Mouse (Mus musculus) midbrain, embryonic 11.5 days (tissue): Measurements from ENCODE around the gene Fsd1. TPM values are rescaled to one million over a fixed set of nuclear protein-coding genes. Genes with fewer than 3 reads are reported as not detected.

Source experiments
- ATAC-seq: fragments of 200-750 bp; cut with Nextera tagmentation; 2 replicates; pipeline ENCODE4 v1.8.0; 2017; ENCODE audit warnings: moderate TSS enrichment, moderate library complexity; ENCODE audit not compliant: low FRiP score
- DNase-seq: peaks from one replicate; pipeline ENCODE4 v3.0.0; 2015; ENCODE audit warnings: low spot score; ENCODE audit errors: missing footprints
- H3K27ac ChIP-seq: fragments of 300-500 bp; sonication (generic); 2 replicates; pipeline ENCODE4 v1.5.1; 2014; ENCODE audit warnings: low read depth, low read length
- H3K27me3 ChIP-seq: fragments of 300-500 bp; sonication (generic); 2 replicates; pipeline ENCODE4 v1.6.1; 2014; ENCODE audit warnings: mild to moderate bottlenecking, low read length, moderate library complexity, mixed read lengths; ENCODE audit not compliant: control insufficient read depth, insufficient read depth
- H3K36me3 ChIP-seq: fragments of 300-500 bp; sonication (generic); 2 replicates; pipeline ENCODE4 v1.6.1; 2014; ENCODE audit warnings: mild to moderate bottlenecking, low read length, moderate library complexity, mixed read lengths; ENCODE audit not compliant: control insufficient read depth, insufficient read depth
- H3K4me1 ChIP-seq: fragments of 300-500 bp; sonication (generic); 2 replicates; pipeline ENCODE4 v1.6.1; 2014; ENCODE audit warnings: low read length; ENCODE audit not compliant: control insufficient read depth, insufficient read depth
- H3K4me2 ChIP-seq: fragments of 300-500 bp; sonication (generic); 2 replicates; pipeline ENCODE4 v1.6.1; 2014; ENCODE audit warnings: mild to moderate bottlenecking, moderate library complexity
- H3K4me3 ChIP-seq: fragments of 300-500 bp; sonication (generic); 2 replicates; pipeline ENCODE4 v1.5.1; 2014; ENCODE audit warnings: low read depth, low read length
- H3K9ac ChIP-seq: fragments of 300-500 bp; sonication (generic); 2 replicates; pipeline ENCODE4 v1.6.1; 2014; ENCODE audit warnings: low read length
- H3K9me3 ChIP-seq: fragments of 300-500 bp; sonication (generic); 2 replicates; pipeline ENCODE4 v1.6.1; 2016; ENCODE audit warnings: low read length; ENCODE audit not compliant: control insufficient read depth
- WGBS: fragments of 180-500 bp; shearing (Covaris S2); extraction: QIAGEN DNeasy Blood & Tissue Kit; methylation state at CpG from one replicate; pipeline ENCODE4 v1.1.7; 2014; 5-methylcytosine and 5-hydroxymethylcytosine counted together
- polyA plus RNA-seq: library from polyadenylated mRNA; unstranded; fragments of >200 nt; fragmentation: Nextera tagmentation; extraction: Ambion mirVana; gene quantifications from 2 replicates; pipeline ENCODE4 v1.2.1, GENCODE M21; 2014

Fsd1 gene
- polyA plus RNA-seq, 1 experiment from 2014 or later = 61.2 TPM

GRCm38 (mm10) chr17:56010681-56011080 lies 24.4 kb downstream of the Fsd1 start:
- Histone ChIP-seq H3K27ac (no peak overlapping the region), H3K36me3 (peaks cover 10% of the 10 kb centered on the region)
- WGBS = 9% methylated on average over 9 of the region's 9 CpGs

DNA sequence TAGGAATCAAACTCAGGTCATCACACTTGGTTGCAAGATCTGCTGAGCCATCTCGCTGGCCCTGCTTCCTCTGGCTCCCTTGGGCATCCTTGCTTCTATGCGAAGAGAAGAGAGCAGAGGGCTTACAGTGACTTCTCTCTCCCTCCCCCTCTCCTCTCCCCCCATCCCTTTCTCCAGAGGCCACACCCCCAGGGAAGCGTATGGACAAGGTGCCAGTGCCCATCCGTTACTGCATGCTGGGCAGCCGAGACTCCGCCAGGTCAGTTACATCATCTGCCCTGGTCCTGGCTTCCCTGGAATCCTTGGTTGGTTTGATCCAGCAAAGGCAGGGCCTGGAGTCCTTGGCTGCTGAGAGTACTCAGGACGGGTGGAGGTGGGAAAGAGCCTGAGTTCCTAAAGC lies 25.1 kb downstream of the Fsd1 start:
- no peak for DNase-seq
- Histone ChIP-seq H3K4me3 (no peak overlapping the region), H3K9ac (no peak overlapping the region), H3K9me3 (no peaks in the 10 kb centered on the region), H3K36me3 (peaks cover 17% of the 10 kb centered on the region), H3K27me3 (no peaks in the 10 kb centered on the region), H3K27ac (no peak overlapping the region), H3K4me2 (no peak overlapping the region), H3K4me1 (peaks cover 16% of the 10 kb centered on the region)
- 90% methylated on average over 7 of the region's 7 CpGs for WGBS
- ATAC-seq = no peak

More at GRCm38 (mm10) chr17:56010681-56011080, 24.4 kb downstream of the Fsd1 start:
- Histone ChIP-seq H3K9me3 (no peaks in the 10 kb centered on the region), H3K4me1 (peaks cover 16% of the 10 kb centered on the region), H3K27me3 (no peaks in the 10 kb centered on the region), H3K9ac (peak overlapping the region; percentile 44; the same call in 1 of the 2 replicates), H3K4me3 (peak overlapping the region; percentile 88), H3K4me2 (peak overlapping the region; percentile 99)
- ATAC-seq = no peak
- peak; percentile 99 for DNase-seq

DNA sequence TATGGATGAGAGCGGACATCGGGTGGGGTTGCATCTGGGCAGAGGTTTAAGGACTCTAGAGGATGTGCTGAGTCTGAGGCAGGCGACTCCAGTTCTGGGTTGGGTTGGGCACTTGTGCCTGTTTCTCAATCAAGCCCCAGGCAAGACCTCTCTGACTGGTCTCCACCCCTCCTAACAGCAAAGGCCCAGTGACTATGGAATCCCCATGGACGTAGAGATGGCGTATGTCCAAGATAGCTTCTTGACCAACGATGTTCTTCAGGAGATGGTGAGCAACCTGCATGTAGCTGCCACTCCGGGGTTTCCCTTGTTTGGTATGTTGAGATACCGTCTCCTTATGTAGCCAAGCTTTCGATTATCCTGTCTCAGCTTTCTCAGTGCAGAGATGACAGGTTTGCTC lies 29.0 kb downstream of the Fsd1 start:
- no peaks in the 10 kb centered on the region for H3K9me3 ChIP-seq
- peaks cover 31% of the 10 kb centered on the region for H3K36me3 ChIP-seq
- no peak overlapping the region for H3K4me3 ChIP-seq
- H3K4me1 ChIP-seq = peaks cover 3% of the 10 kb centered on the region
- no peak overlapping the region for H3K4me2 ChIP-seq
- no peak overlapping the region for H3K9ac ChIP-seq
- no peak for ATAC-seq
- no peak overlapping the region for H3K27ac ChIP-seq
- no peaks in the 10 kb centered on the region for H3K27me3 ChIP-seq
- DNase-seq = no peak
- WGBS = 95% methylated on average over 9 of the region's 9 CpGs

GRCm38 (mm10) chr17:56016382-56016781 lies 30.1 kb downstream of the Fsd1 start:
- DNase-seq = no peak
- no peak overlapping the region for H3K4me2 ChIP-seq
- H3K4me3 ChIP-seq = no peak overlapping the region
- H3K27me3 ChIP-seq = no peaks in the 10 kb centered on the region
- peaks cover 30% of the 10 kb centered on the region for H3K36me3 ChIP-seq
- no peaks in the 10 kb centered on the region for H3K9me3 ChIP-seq
- H3K9ac ChIP-seq = no peak overlapping the region
- WGBS = 91% methylated on average over 8 of the region's 8 CpGs
- no peak overlapping the region for H3K27ac ChIP-seq
- ATAC-seq = no peak
- H3K4me1 ChIP-seq = no peaks in the 10 kb centered on the region

GRCm38 (mm10) chr17:56016793-56017785 lies 30.8 kb downstream of the Fsd1 start:
- no peak overlapping the region for H3K4me2 ChIP-seq
- ATAC-seq (no peak), DNase-seq (no peak)

DNA sequence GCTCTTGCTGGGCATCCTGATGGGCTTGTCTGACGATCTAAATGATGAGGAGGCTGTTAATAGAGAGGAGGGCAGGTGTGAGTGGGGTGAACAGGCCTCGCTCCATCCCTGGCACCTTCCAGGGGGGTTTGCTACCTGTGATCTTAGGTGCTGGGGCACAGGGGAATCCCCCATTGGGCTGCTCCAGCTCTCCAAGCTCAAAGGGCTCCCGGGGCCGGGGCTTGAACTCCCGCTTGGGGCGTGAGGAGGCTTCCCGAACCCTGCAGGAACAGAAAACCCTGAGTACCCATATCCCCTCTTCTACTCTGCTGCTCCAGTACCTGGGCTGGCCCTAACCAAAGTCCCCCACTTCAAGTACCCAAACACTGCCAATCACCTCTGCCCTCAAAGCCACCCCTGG lies 31.5 kb downstream of the Fsd1 start:
- peaks cover 26% of the 10 kb centered on the region for H3K36me3 ChIP-seq
- WGBS = 87% methylated on average over 7 of the region's 7 CpGs
- DNase-seq = no peak
- H3K27ac ChIP-seq = no peak overlapping the region
- no peaks in the 10 kb centered on the region for H3K27me3 ChIP-seq
- no peak overlapping the region for H3K4me2 ChIP-seq
- ATAC-seq = peak; percentile 3; the same call in 1 of the 2 replicates
- no peak overlapping the region for H3K4me3 ChIP-seq
- H3K9ac ChIP-seq = no peak overlapping the region
- H3K9me3 ChIP-seq = no peaks in the 10 kb centered on the region
- peaks cover under 1% of the 10 kb centered on the region for H3K4me1 ChIP-seq

More at GRCm38 (mm10) chr17:56016793-56017785, 30.8 kb downstream of the Fsd1 start:
- WGBS = 88% methylated on average over 15 of the region's 15 CpGs
- Histone ChIP-seq H3K27me3 (no peaks in the 10 kb centered on the region), H3K9me3 (no peaks in the 10 kb centered on the region), H3K27ac (no peak overlapping the region), H3K4me3 (no peak overlapping the region), H3K4me1 (no peaks in the 10 kb centered on the region), H3K9ac (no peak overlapping the region), H3K36me3 (peaks cover 26% of the 10 kb centered on the region)

DNA sequence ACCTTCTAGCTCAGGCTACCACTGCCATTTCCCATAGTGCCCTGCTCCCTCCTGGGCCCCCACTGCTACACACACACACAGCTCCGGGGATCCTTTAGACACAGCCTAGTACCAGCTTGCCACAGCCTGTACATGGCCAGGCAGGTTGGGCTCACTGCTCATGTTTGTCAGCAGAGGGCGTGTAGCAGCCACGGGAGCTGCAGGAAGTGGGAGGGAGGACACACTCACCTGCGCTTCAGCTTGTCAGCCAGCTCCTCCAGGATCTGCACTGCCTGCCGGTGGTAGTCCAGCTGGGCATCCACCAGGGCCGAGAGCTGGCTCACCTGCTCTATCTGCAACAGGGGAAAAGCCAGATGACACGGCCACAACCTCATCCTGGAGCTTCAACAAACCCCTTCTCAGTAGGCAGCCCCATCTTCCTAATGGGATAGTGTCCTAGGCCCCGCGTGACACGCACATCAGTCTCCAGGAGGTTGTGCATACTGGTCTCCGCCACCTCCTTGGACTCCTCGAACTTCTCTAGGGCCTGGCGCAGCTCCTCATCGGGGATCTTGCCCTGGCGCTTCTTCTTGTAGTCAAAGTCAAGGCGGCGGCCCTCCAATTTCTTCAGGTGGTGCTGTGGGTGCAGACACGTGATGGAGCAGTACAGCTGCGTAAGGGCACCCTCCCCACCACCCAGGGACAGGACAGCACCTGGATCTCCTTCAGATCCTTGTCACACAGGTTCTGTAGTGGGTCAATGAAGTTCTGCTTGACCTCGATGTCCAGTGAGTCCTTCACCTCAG lies 32.2 kb downstream of the Fsd1 start:
- ATAC-seq = peak; percentile 25; the same call in 1 of the 2 replicates
- Histone ChIP-seq H3K4me2 (no peak overlapping the region), H3K9me3 (no peaks in the 10 kb centered on the region), H3K4me1 (peaks cover 7% of the 10 kb centered on the region), H3K36me3 (peaks cover 26% of the 10 kb centered on the region), H3K4me3 (no peak overlapping the region), H3K9ac (no peak overlapping the region), H3K27ac (no peak overlapping the region), H3K27me3 (no peaks in the 10 kb centered on the region)
- 82% methylated on average over 20 of the region's 20 CpGs for WGBS
- DNase-seq = no peak

DNA sequence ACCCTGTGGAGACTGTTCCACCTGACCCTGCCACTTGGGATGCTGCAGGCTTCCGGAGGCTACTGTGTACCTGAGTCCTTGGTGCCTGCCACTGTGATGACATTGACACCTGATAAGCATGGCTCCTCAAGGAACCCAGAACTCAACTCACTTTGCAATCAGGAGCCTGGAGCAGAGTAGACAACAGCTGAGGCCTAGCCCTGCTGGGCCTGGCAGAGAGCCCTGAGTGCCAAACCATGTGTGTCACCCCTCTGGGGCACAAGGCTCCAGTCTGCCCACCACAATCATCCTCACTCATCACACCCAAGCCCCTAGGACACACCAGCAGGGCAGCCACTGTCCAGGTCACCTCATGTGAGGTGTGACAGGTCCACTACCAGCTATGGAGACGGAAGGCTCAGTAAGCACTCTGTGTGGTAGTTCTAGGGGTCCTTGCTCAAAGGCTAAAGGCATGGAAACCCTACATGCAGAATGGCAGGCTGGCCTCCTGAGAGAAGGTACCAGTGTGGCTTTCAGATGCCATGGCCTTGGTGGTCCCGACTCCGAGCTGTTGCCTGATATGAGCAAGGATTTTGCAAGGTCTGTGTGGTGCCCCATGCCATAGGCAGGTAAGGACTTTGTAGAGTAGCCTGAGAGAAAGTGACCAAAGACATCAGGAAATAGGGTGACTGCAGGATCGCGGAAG lies 34.2 kb downstream of the Fsd1 start:
- no peaks in the 10 kb centered on the region for H3K27me3 ChIP-seq
- H3K9ac ChIP-seq = no peak overlapping the region
- no peak overlapping the region for H3K4me2 ChIP-seq
- H3K4me1 ChIP-seq = peaks cover 7% of the 10 kb centered on the region
- H3K27ac ChIP-seq = no peak overlapping the region
- no peaks in the 10 kb centered on the region for H3K9me3 ChIP-seq
- ATAC-seq = no peak
- H3K4me3 ChIP-seq = no peak overlapping the region
- H3K36me3 ChIP-seq = peaks cover 21% of the 10 kb centered on the region
- WGBS = 92% methylated on average over 6 of the region's 6 CpGs
- DNase-seq = no peak
